Mouse (Mus musculus) adrenal gland, adult 2 months (tissue): ENCODE data around the gene Kalrn. TPM values are rescaled to one million over a fixed set of nuclear protein-coding genes. Genes with fewer than 3 reads are reported as not detected.
"Not testable (repeated sequence)": the region's sequence is repeated elsewhere in the genome, so short reads cannot be mapped to it uniquely, and the experiment has no call there.

Experiments
- DNase-seq: peaks from one replicate; pipeline ENCODE4 v3.0.0; 2021
- polyA plus RNA-seq: library from polyadenylated mRNA; depleted of rRNA; stranded (reverse); fragments of >200 nt; gene quantifications from 2 replicates; pipeline ENCODE4 v1.2.3, GENCODE M21; 2012
- total RNA-seq, 2 experiments: library from RNA; stranded (reverse); gene quantifications; 2 replicates each; pipeline ENCODE4 v1.2.3; 2021

Kalrn gene
- total and polyA plus RNA-seq, 3 experiments = 1.6 to 9.9 (median 5.3) TPM

DNA sequence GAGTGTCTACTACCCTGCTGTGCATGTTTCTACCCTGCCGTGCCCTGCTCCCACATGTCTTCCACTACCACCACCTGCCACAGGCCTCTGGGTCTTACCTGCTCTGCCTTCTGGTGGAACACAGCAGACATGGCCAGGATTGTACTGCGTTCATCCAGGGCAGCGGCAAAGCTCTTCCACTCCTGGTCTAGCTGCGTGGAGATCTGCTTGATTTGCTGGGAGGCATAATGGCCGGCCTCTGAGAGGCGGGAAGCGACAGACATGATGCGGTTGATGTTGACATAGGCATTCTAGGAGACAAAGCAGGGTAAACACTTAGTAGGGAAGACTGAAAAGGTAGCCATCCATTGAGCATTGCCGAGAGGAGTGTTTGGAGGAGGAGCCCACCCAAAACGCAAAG lies 259.3 kb downstream of the Kalrn start:
- DNase-seq = no peak

DNA sequence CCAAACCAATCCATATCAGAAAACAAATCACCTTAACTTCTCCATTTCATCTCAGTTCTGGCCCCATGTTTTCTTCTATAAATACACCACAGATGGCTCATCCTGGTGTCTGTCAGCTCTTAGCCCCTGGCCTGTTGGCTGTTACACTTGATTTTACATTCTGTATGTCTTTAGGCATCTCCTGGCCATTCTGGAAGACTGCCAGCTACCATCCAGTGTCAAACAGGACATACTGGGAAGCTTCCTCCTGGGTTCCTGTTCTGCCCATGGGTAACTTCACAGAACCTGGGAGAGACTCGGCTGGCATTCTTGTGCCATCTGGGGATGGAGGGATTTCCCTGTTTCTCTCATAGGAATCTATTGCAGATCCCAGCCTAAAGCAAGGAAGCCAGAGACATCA lies 261.8 kb downstream of the Kalrn start:
- DNase-seq = no peak

DNA sequence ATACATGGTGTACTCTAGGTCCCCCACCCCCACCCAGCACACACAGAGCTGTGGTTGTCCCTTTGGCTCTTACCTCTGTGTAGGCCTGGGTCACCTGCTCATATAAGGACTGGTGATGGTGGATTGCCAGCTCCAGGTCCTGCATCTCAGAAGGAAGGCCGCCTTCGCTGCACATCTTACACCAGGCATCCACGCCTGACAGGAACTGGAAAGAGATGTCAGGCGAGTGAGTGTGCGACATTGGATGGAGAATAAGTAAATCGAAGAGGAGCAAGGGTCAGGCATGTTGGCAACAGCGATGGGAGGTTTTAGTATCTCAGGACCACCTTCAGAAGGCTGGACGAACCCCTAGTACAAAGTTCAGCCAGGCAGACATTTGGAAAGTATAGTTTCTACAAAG lies 263.0 kb downstream of the Kalrn start:
- no peak for DNase-seq

DNA sequence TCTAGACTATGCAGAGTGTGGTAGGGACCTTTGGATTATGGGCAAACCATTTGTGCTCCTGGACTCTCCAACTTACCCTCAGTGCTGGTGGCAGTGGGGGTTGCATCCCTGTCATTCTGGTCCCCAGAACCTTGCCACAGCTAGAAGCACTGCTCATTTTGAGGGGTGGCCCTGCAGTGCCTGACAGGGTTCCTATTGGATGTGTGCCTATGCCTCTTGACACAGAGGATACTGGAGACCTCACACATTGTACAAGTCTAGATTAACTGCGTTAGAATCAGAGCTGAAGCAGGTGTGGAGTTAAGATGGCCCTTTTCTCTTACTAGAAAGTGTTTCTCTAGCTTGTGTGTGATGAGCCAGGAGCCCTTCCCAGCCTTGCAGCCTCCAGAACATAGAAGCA lies 265.0 kb downstream of the Kalrn start:
- DNase-seq = no peak

DNA sequence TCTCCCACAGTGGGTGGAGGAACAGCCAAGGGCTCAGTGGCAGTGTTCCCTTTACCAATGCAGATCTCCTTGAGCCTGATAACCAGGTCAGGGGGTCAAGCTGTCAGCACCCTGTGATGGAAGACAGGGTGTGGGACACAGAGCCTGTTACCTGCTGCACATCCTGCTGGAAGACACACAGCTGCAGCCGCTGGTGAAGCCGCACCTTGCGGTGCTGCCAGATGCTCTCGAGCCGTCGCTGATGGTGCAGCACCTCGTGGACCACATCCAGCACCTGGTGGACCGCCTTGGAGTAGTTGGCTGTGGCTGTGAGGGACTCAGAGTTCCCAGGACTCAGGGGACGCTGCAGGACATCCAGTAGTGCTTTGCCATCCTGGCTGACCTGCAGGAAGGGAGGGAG lies 265.9 kb downstream of the Kalrn start:
- DNase-seq = no peak

DNA sequence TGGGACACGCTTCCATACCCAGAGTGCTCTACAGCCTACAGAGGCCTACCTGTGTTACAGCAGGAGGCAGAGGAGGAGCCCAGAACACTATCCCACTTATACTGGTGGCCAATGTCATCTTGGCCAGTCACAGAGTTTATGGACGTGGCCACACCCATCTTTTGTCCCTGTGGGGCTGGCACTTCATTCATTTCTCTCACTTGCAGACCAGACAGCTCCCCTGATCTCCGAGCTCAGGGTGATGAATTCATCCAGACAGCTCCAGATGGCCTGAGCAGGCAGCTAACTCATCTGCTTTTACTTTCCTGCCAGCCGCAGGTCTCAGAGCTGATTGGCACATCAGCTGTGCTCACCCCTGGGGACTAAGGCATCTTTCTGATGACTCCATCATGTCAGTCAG lies 267.7 kb downstream of the Kalrn start:
- DNase-seq = no peak

DNA sequence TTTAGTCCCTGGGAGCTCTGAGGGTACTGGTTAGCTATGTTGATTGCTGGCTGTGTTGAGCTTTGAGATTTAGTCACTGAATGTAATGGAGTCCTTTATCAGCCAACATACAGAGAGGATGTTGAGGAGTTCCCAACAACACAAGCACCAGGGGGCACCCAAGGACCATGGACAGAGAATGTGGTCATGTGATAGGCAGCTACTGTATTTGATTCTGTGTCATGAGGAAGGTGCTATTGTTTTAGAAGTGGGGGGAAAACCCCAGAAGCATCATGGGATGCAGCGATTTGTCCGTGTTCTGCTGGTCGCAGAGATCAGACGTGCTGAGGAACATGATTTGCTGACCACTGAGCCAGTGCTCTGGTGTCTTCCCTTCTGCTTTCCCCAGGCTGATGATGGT lies 269.5 kb downstream of the Kalrn start:
- DNase-seq = not testable (repeated sequence)

DNA sequence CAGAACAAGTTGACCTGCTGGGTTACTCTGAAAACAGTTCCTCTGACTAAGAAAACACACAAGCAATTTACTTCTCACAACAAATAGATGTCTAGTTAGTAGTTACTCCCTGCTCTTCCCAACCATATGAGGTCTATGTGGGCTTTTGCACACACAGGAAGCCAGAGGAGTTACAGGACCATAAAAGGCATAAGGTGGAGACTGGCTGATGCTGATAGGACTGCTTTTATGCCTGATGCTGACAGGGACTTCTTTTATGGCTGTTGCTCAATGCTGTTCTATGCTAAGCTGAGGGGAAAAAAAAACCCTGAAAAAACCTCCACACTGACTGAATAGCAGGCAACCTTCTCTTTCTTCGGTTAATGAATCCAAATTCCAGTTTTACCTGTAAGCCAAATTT lies 270.8 kb downstream of the Kalrn start:
- no peak for DNase-seq

DNA sequence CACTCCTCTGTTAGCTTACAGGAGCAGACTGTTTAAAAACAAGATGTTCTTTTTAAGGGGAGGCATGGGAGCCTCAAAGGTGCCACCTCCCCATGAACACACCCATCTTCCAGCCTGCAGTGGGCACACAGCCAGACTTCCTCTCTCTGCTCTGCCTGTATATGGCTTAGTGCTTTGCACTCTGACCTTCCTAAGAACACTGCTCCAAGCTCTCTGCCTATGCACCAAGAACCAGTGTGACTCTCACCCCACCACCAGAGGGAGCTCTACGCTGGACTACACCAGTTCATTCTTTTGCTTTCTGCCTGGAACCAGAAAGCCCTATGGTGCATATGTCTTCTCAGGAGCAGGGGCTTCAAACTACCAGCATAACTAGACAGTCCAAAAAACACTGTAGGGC lies 271.3 kb downstream of the Kalrn start:
- peak; percentile 14 for DNase-seq

DNA sequence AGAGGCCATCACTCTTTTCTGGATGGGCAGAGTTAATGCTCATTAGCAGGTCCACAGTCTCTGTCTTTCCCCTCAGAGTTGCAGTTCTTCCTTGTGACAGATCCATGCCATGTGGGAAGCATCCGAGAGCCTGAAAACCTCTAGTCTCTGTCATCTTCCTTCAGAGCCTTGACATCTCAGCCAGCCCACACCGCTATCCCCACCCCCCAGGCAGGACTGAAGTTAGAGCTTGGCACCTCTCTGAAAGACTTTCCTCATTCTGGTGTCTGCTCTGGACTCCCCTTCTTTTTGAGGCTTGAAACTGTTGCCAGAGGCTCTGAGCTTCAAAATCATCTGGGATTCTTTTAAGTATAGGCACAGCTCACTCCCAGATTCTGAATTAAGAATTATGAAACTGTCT lies 274.1 kb downstream of the Kalrn start:
- no peak for DNase-seq

DNA sequence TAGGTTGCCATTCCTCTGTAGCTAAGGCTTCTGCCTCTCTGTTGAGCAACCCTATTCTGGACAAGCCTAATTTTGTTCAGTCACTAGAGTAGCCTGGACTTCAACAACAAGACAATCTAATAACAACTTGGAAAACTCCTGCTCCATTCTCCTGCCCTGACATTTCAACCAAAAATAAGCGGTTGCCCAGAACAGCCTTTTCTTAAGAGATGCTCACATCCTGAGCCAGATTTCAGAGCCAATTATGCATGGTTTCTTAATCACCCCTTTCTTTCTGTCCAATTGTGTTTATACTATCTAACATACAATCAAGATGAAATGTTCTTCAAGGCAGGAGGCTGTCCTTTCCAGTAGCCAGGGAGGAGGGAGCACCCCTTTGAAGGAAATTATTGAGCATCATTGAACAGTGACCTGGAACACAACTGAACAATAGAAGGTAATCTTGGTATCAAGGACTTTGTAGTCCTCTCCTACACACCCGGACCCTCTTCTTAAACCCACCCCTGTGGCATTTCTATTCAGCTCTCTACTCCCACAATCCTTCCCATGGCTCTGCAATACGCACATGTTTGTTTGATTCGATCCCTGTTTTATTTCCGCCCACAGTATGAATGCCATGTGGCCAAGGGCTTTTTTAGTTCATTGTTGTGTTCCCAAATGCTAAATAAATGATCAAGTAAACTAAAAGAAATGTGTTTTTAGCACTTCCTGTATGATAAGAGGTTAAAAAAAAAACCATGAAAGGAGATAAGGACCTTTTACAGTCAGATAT lies 275.2 kb downstream of the Kalrn start:
- DNase-seq = no peak

DNA sequence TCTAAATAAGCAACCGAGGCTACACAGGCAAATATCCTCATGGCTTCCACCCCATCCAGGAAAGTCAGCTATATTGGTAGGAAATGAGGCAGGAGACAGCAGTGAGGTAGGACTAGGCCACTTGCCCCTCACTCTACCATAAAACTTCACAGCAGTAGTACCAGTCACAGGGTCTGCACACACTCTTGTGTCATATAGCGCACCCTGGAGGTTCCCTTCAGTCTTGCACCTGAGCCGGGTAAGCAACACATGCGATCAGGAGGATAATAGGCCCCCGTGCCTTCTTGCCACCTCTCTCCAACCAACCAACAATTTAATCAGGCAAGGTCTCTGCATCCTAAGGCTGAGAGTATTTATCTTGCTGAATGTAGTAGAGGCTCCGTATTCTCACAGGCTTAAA lies 278.8 kb downstream of the Kalrn start:
- DNase-seq = no peak

DNA sequence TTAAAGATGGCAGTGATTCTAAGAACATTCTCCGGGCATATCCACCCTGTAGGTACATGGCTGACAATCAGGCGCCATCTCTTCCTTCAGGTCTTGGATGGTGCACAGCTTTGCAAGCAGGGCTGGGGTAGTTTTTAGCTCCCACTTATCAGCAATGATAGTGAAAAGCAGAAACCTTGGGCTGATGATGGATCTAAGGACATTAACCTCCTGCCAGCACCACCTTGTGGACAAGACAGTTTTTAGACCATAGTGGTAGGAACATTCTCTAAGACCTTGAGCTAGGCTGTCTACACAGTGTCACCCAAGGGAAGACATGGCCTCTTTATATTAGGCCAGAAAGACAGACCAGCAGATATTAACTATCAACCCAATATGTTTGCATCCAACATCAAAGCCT lies 279.7 kb downstream of the Kalrn start:
- no peak for DNase-seq

DNA sequence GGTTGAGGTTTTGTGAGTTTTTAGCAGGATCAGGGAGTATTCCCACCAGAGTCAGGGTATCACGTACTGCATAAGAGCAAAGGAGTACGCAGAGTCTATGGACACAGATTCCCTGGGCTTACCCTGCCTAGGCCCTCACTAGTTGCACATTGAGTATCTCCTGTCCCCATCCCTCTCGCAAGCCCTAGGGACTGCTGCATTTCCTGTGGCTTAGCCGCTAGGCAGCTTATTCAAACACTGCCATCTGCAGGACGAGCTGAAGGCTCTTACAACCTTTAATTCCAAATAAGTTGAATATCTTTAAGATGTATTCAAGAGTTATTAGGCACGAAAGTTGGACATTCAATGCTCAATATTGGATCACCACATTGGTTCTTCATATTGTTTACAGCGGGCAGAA lies 283.7 kb downstream of the Kalrn start:
- DNase-seq = no peak

DNA sequence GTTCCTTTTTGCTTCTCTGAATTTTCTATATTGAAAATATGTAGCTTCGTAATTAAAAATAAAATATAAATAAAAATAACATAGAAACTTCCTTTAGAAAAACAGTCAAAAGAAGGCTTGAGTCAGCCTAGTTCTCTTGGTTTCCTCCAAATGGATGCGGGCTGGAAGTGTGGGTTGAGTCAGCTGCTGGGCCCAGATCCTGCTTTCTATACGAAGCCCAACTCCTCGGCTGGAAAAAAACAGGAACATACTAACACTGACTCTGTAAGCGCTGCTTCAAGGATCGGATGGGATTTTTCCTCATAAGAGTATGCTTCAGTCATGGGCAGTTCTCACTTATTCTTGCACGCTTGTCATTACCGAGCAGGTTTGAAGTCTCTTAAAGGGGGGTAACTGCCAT lies 291.3 kb downstream of the Kalrn start:
- no peak for DNase-seq

DNA sequence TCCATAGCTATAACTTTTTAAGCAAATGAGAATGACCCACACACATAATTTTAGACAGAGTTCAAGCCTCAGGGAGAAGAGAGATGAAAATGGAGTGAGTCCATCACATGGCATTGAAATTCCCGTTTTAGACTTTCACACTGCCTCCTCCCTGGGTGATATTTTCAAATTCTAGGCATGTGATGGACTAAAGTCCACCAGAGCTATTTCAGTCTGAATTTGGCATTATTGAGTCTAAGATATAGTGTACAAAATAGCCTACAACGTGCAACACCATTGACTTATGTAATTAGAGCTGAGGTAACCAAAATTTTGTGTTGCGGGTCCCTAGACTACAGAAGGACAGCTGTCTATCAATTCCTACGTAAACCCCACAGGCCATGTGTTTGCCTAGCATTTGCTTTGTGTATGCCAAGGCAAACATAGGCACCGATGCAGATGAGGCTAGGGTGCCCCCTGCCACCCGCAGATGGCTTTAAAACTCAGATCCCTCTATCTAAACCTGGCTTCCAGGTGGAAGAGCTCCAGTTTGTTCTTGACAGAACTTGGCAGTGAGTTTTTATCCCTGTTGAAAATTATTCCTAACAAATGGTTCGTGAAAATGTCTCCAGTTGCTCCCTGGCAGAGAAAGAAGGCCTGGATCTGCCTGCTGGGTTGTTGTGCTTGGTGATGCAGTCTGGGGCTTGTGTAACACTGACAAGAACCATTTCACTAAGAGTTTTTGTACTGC lies 293.5 kb downstream of the Kalrn start:
- no peak for DNase-seq

DNA sequence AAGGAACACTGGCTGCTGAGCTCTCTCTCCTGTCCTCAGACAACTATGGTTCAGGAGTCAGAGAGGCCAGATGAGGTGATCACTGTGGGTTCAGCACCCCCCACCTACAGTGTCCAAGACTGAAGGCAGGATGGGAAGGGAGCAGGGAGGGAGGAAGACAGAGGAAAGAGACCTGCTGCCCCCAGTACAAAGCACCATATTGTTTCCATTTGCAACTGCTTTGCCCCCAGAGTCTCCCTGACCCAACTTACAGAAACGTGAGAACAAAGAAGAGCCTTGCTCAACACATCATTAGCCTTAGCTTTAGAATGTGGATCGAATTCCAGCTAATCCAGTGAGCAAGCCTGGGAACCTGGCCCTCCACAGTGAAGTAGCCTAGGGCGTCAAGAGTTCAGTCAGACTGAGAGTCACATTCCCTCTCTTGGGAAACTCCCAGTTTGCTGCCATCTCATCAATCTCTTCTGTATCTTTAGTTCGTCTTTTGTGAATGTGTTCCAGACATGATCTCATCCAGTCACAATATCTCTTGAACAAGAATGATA lies 295.0 kb downstream of the Kalrn start:
- no peak for DNase-seq

DNA sequence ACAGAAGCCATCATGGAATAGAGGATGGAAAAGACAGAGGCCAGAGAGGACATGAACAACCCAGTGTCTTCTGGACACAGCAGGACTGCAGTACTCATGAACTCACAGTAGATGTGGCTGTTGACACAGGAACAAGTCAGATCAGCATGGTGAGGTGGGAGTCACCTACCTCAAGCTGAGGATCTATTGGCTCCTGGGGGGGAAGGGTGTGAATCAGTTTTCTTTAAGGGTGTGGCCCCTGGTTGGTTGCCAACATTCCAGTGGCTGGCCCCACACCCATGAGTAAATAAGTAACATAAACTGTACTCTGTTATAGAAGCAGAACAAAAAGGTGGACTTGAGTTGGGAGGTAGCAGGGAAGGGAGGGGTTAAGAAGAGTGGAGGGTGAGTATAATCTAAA lies 298.7 kb downstream of the Kalrn start:
- DNase-seq = no peak

DNA sequence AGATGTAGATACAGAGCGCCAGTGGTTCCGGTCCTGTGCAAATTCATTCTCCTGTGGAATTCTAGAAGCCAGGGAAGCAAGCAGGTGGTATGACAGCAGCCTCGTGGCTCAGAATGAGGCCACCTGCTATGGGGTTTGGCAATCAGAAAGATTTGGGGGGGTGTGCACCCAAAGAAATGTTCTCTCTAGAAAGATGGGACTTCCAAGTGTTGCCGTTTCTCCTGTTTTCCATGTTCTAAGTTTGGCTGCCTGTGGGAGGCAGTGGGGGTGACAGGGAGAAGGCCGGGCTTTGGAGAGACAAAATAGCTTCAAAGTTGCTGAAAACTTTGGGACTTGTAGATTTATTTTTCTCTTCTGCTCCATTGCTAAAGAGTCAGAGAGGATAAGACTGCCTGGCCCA lies 301.9 kb downstream of the Kalrn start:
- DNase-seq = no peak

DNA sequence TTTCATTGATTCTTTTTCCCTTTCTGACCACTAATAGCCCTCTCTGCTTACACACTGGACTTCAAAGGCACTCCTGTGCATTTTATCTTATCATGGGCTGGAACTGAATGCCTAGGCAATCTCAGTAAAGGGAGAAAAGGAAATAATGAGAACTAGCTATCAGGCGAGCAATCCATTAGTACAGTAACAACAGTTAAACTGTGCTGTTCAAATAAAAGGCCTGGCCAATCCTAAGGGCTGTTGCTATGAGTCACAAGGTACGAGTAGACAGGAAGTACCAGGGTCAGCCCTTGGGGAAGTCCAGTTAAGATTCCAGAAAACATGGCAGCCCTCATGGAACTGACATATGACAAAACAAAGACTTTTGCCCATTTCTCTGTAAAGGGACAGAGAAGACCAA lies 302.7 kb downstream of the Kalrn start:
- no peak for DNase-seq

DNA sequence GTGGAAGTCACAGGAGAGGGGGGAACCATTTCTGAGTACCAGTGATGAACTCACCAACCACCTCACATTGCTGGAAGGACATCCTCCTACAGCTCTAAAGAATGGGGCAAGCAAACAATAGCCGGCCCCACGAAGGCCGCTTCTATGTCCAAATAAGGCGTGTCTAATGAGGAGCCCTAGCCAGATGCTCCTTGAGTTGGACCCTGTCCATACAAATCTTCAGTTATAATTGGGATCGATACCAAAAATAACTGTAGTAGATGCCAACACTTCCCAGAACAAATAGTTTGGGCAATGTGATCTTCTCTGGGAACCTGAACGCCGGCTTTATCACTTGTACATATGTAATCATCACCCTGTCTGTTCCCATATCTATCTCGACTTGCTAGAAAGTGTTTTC lies 303.7 kb downstream of the Kalrn start:
- DNase-seq = no peak

DNA sequence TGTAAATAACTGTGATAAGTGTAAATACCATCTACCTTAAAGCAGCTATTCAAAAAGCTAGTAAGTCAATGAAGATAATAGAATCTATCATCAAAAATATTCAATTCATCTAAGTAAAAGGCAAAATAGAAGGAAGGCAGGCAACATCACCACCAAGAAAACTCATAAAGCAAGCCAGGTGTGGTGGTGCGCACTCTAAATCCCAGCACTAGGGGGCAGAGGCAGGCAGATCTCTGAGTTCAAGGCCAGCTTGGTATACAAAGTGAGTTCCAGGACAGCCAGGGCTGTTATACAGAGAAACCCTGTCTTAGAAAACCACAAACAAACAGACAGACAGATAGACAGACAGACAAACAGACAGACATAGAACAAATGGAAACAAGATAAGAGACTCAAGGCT lies 305.6 kb downstream of the Kalrn start:
- no peak for DNase-seq

DNA sequence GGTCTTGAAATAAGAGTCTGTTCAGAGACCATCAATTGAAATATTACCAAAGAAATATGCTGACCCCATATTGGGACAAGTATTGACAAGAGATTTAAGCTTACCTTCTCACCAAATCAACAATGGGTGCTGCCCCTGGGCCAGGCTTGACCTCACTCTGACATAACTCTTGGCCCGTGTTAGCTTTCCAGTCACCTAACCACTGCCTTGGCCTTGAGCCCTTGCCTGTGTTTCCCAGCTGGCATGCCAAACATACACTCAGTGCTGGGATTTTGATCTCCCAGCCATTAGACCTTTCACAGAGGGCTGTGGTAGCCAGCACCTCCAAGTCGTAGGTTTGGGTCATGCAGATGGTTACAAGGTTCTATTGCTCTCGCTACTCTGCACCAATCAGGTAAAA lies 308.7 kb downstream of the Kalrn start:
- DNase-seq = peak; percentile 18
